ENCODE assay signal across 8 mouse cellular contexts in the genomic region with DNA sequence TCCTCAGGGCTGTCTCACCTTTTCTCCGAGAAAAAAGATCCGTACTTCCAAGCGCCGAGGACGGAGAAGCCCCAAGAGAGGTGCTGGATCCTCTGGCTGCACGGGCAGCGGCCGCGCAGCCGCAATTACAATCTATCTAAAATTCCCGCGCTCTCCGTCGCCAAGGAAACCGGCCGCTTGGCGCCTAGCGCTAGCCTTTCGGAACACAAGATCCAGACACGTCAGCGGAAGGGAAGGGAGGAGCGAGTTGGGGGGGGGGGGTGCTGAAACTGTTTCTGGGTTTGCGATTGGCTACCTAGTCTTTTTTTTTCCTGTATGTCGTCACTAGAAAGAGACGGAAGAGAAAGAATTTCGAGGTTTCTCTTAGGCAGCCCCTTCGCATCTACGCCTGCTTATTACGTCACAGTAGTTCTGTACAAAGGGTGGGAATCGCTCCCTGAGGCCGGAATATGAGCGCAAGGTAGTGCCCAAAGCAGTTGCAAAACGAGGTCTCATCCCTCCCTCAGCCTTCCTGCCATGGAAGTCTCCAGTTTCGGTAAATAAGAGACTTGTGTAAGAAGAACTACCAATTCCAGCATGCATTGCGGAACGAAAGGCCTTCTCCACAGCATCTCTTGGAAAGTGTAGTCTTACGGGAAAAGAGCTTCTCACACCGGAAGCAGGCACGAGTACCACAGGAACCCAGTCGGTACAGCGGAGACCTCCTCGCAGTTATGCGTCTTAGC. TPM values are rescaled to one million over a fixed set of nuclear protein-coding genes. Genes with fewer than 3 reads are reported as not detected.
DNase-seq lines count a peak whose midpoint lies in the region; ATAC-seq and TF ChIP-seq lines count a peak whose summit lies in the region.

A gene (minus strand): TSS at position 205 of the 725 bp plus-strand sequence.
A gene (plus strand): TSS at position 399 of the 725 bp plus-strand sequence.

- H3K36me3 ChIP-seq in E14TG2a.4 (ENCODE audit: insufficient read depth, low read length) = peaks cover 61% of the 10 kb centered on the region
- peaks cover 26% of the 10 kb centered on the region for H3K36me3 ChIP-seq in forebrain, embryonic 12.5 days (replicated peaks)
- H3K36me3 ChIP-seq in heart, postnatal 0 days (replicated peaks; ENCODE audit: control insufficient read depth, insufficient read depth, low read length) = peaks cover 19% of the 10 kb centered on the region
- H3K36me3 ChIP-seq in liver, embryonic 16.5 days (ENCODE audit: control insufficient read depth, insufficient read depth) = peaks cover 12% of the 10 kb centered on the region
- H3K36me3 ChIP-seq in neural tube, embryonic 13.5 days = peaks cover 9% of the 10 kb centered on the region
- H3K36me3 ChIP-seq in testis, adult 2 months (ENCODE audit: control insufficient read depth, insufficient read depth, low read length) = no peaks in the 10 kb centered on the region

- peak; percentile 84 for ATAC-seq in forebrain, embryonic 12.5 days (ENCODE audit: low FRiP score)
- peak; percentile 71 for ATAC-seq in heart, postnatal 0 days (ENCODE audit: insufficient read depth, low read depth)
- peak; percentile 65 for ATAC-seq in liver, embryonic 16.5 days (ENCODE audit: low read depth)
- peak; percentile 84 for ATAC-seq in neural tube, embryonic 13.5 days (ENCODE audit: low read depth)

- H3K27me3 ChIP-seq in E14TG2a.4 (ENCODE audit: insufficient read depth, low read length) = no peaks in the 10 kb centered on the region
- H3K27me3 ChIP-seq in forebrain, embryonic 12.5 days = no peaks in the 10 kb centered on the region
- H3K27me3 ChIP-seq in heart, postnatal 0 days (ENCODE audit: control insufficient read depth, insufficient read depth, low read length) = no peaks in the 10 kb centered on the region
- H3K27me3 ChIP-seq in liver, embryonic 16.5 days (ENCODE audit: control insufficient read depth, insufficient read depth, low read depth, low read length) = no peaks in the 10 kb centered on the region
- H3K27me3 ChIP-seq in neural tube, embryonic 13.5 days = no peaks in the 10 kb centered on the region
- H3K27me3 ChIP-seq in testis, adult 2 months (ENCODE audit: control insufficient read depth, insufficient read depth, low read length) = no peaks in the 10 kb centered on the region

- peak within 1 kb of the TSS; percentile 82 for H3K4me2 ChIP-seq in forebrain, embryonic 12.5 days
- peak within 1 kb of the TSS; percentile 80 for H3K4me2 ChIP-seq in heart, postnatal 0 days (ENCODE audit: low read depth, low read length)
- peak within 1 kb of the TSS; percentile 77 for H3K4me2 ChIP-seq in liver, embryonic 16.5 days (ENCODE audit: low read depth, low read length)
- H3K4me2 ChIP-seq in neural tube, embryonic 13.5 days = peak within 1 kb of the TSS; percentile 86

- TF ChIP-seq CTCF in E14TG2a.4 (conservative IDR thresholded peaks at IDR 0.05; ENCODE audit: low read length) = no peak
- no peak for TF ChIP-seq CTCF in heart, postnatal 0 days (IDR thresholded peaks at IDR 0.05; ENCODE audit: low read depth)
- no peak for TF ChIP-seq CTCF in testis, adult 2 months (IDR thresholded peaks at IDR 0.05; ENCODE audit: control insufficient read depth, insufficient read depth, insufficient replicate concordance, low read depth, low read length)

- TF ChIP-seq POLR2A in testis, adult 2 months (IDR thresholded peaks at IDR 0.05; ENCODE audit: control insufficient read depth, low read depth, low read length) = peak; percentile 45; the same call in 1 of the 2 replicates

- no peaks in the 10 kb centered on the region for H3K9me3 ChIP-seq in E14TG2a.4 (ENCODE audit: low read length)
- no peaks in the 10 kb centered on the region for H3K9me3 ChIP-seq in forebrain, embryonic 12.5 days
- no peaks in the 10 kb centered on the region for H3K9me3 ChIP-seq in heart, postnatal 0 days (replicated peaks; ENCODE audit: control insufficient read depth, low read length)
- no peaks in the 10 kb centered on the region for H3K9me3 ChIP-seq in liver, embryonic 16.5 days (replicated peaks; ENCODE audit: control insufficient read depth, low read length)
- no peaks in the 10 kb centered on the region for H3K9me3 ChIP-seq in neural tube, embryonic 13.5 days

- WGBS in forebrain, embryonic 12.5 days = under 1% methylated on average over 43 of the region's 43 CpGs
- under 1% methylated on average over 43 of the region's 43 CpGs for WGBS in heart, postnatal 0 days
- under 1% methylated on average over 43 of the region's 43 CpGs for WGBS in liver, embryonic 16.5 days (ENCODE audit: insufficient replicate concordance)
- under 1% methylated on average over 43 of the region's 43 CpGs for WGBS in neural tube, embryonic 13.5 days

- peaks cover 68% of the 10 kb centered on the region for H3K4me1 ChIP-seq in E14TG2a.4 (replicated peaks; ENCODE audit: low read depth, low read length)
- H3K4me1 ChIP-seq in forebrain, embryonic 12.5 days = peaks cover 25% of the 10 kb centered on the region
- H3K4me1 ChIP-seq in heart, postnatal 0 days (ENCODE audit: control insufficient read depth, insufficient read depth) = peaks cover 22% of the 10 kb centered on the region
- peaks cover 14% of the 10 kb centered on the region for H3K4me1 ChIP-seq in liver, embryonic 16.5 days (ENCODE audit: control insufficient read depth, low read depth, low read length)
- H3K4me1 ChIP-seq in neural tube, embryonic 13.5 days (replicated peaks) = peaks cover 44% of the 10 kb centered on the region
- no peaks in the 10 kb centered on the region; the same call in 1 of the 2 replicates for H3K4me1 ChIP-seq in testis, adult 2 months (ENCODE audit: control insufficient read depth, insufficient read depth, low read length)

- peak within 1 kb of the TSS; percentile 78 for H3K9ac ChIP-seq in forebrain, embryonic 12.5 days
- H3K9ac ChIP-seq in heart, postnatal 0 days (replicated peaks; ENCODE audit: low read depth, low read length) = peak within 1 kb of the TSS; percentile 86
- peak within 1 kb of the TSS; percentile 92 for H3K9ac ChIP-seq in liver, embryonic 16.5 days (ENCODE audit: low read depth, low read length)
- peak within 1 kb of the TSS; percentile 87 for H3K9ac ChIP-seq in neural tube, embryonic 13.5 days

- peak within 1 kb of the TSS; percentile 98 for H3K4me3 ChIP-seq in E14TG2a.4 (replicated peaks; ENCODE audit: low read length)
- peak within 1 kb of the TSS; percentile 64 for H3K4me3 ChIP-seq in forebrain, embryonic 12.5 days (replicated peaks)
- peak within 1 kb of the TSS; percentile 90 for H3K4me3 ChIP-seq in heart, postnatal 0 days (ENCODE audit: low read depth, low read length)
- peak within 1 kb of the TSS; percentile 85 for H3K4me3 ChIP-seq in liver, embryonic 16.5 days (ENCODE audit: low read depth, low read length)
- H3K4me3 ChIP-seq in neural tube, embryonic 13.5 days = peak within 1 kb of the TSS; percentile 82
- H3K4me3 ChIP-seq in testis, adult 2 months (ENCODE audit: control insufficient read depth, low read depth, low read length) = peak within 1 kb of the TSS; percentile 82

- TF ChIP-seq EP300 in heart, postnatal 0 days (IDR thresholded peaks at IDR 0.05; ENCODE audit: low read depth) = no peak

- peak; percentile 98 for DNase-seq in c-Kit-positive CD71-positive TER-119-positive erythroid progenitor cells, embryonic 14.5 days (ENCODE audit: low spot score)
- DNase-seq in heart, postnatal 0 days (ENCODE audit: low spot score) = peak; percentile 99
- peak; percentile 96 to 99 for DNase-seq in kidney, postnatal 4 days

- peak within 1 kb of the TSS; percentile 95 for H3K27ac ChIP-seq in forebrain, embryonic 12.5 days
- peak within 1 kb of the TSS; percentile 97 for H3K27ac ChIP-seq in heart, postnatal 0 days (ENCODE audit: low read depth)
- H3K27ac ChIP-seq in liver, embryonic 16.5 days (ENCODE audit: low read length) = peak within 1 kb of the TSS; percentile 93
- peak within 1 kb of the TSS; percentile 97 for H3K27ac ChIP-seq in neural tube, embryonic 13.5 days (replicated peaks)
- peak within 1 kb of the TSS; percentile 87 for H3K27ac ChIP-seq in testis, adult 2 months (ENCODE audit: control insufficient read depth, insufficient read depth, low read depth, low read length)

RNA-seq across cellular contexts. Expression of the first gene that starts in this region (rescaled TPM):
- polyA plus RNA-seq in forebrain, embryonic 12.5 days (2016; fragmentation: Nextera tagmentation; extraction: Ambion mirVana) = 24.3 TPM in 2 replicates
- total RNA-seq in heart, postnatal 0 days (2014; rRNA removed; ENCODE audit: low replicate concordance) = 4.7 and 5.2 TPM in 2 replicates
- 0.94 and 1.9 TPM in 2 replicates for polyA plus RNA-seq in heart, postnatal 0 days (2015; fragmentation: Nextera tagmentation; extraction: Ambion mirVana)
- polyA plus RNA-seq in liver, embryonic 16.5 days (2015; fragmentation: Nextera tagmentation; extraction: Ambion mirVana) = 10.5 and 11.3 TPM in 2 replicates
- polyA plus RNA-seq in neural tube, embryonic 13.5 days (2015; fragmentation: Nextera tagmentation; extraction: Ambion mirVana) = 3.0 and 3.2 TPM in 2 replicates
- 4.6 and 5.2 TPM in 2 replicates for polyA plus RNA-seq in testis, adult 2 months (2012; rRNA removed)

RNA-seq across cellular contexts. Expression of the second gene that starts in this region (rescaled TPM):
- 118 and 134 TPM in 2 replicates for polyA plus RNA-seq in forebrain, embryonic 12.5 days (2016; fragmentation: Nextera tagmentation; extraction: Ambion mirVana)
- 101 and 157 TPM in 2 replicates for total RNA-seq in heart, postnatal 0 days (2014; rRNA removed; ENCODE audit: low replicate concordance)
- polyA plus RNA-seq in heart, postnatal 0 days (2015; fragmentation: Nextera tagmentation; extraction: Ambion mirVana) = 45.1 and 47.2 TPM in 2 replicates
- polyA plus RNA-seq in liver, embryonic 16.5 days (2015; fragmentation: Nextera tagmentation; extraction: Ambion mirVana) = 46.9 and 52.5 TPM in 2 replicates
- polyA plus RNA-seq in neural tube, embryonic 13.5 days (2015; fragmentation: Nextera tagmentation; extraction: Ambion mirVana) = 99.4 and 107 TPM in 2 replicates
- 323 and 355 TPM in 2 replicates for polyA plus RNA-seq in testis, adult 2 months (2012; rRNA removed)

Comparison
In these comparisons a context has a peak if more than half of its experiments do, and no peak if none do; other contexts are left out.
1. Peak in every context shown above with its lines: DNase-seq, ATAC-seq, H3K4me3 ChIP-seq and H3K27ac ChIP-seq.